Mouse (Mus musculus) liver, adult (tissue): ENCODE results near the gene Klhl22.

Source experiments
- GATA4 ChIP-seq: IDR thresholded peaks from 2 replicates; pipeline ENCODE4 v1.6.1; 2014; ENCODE audit warnings: mild to moderate bottlenecking, low read length; ENCODE audit not compliant: insufficient replicate concordance

The Klhl22 gene

DNA sequence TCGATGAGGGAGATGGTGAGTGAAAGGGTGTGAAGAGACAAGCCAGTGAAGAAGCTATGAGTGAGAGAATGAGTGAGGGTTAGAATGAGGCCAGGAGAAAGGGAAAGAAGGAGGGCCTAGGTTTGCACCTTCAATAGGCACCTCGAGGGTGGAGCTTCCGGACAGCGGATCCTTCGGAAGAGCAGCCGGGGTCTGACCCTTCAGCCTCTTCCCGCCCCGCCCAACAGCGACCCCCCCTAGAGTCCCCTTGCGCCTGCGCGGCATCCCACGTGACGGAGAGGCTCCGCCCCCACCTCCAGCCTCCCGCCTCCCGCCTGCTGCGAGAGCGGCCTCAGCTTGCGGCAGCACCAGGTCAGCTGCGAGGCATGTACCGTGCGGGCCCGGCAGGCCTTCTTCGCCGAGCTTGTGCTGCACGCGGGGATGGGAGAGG is at the start of gene Klhl22:
Gene Klhl22 (plus strand): TSS at position 275 of the 430 bp plus-strand sequence.
- no peak; the same call in 1 of the 2 replicates for TF ChIP-seq GATA4

- peak; percentile 44; the same call in 1 of the 2 replicates for TF ChIP-seq GATA4
Observed at GRCm38 (mm10) chr16:17717791-17718190, 41.6 kb upstream of the Klhl22 start.

GRCm38 (mm10) chr16:17721114-17721808 is 38.2 kb upstream of the Klhl22 start:
- no peak for TF ChIP-seq GATA4

DNA sequence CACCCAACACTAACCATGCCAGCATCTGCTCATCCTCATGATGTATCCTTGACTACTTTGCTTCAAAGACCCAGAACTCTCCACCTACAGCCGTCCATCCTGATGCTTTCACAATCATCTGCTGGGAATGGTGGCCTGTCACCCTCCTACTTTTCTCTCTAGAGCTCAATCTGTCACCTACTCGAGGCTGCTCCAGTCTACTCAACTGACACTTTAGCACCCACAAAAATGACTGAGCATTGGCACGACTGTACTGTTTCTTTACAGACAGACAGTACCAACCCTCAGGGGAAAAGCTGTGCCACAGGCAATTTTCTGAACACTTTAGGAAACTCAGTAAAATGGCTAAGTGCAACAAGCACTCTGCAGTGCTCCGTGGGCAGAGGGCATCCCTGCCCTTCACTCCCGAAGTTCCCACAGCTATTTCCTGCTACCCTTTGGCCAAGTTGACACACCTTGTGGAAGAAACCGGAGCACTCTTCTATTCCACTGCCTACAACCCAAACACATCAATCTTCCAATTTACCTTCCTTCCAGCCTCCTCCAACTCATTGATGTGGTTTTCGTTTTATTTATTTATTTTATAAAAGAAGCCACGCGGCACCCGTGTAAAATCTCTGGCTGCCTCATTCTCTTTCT is 37.5 kb upstream of the Klhl22 start:
- TF ChIP-seq GATA4, result no peak

GRCm38 (mm10) chr16:17722461-17723324 is 36.7 kb upstream of the Klhl22 start:
- TF ChIP-seq GATA4, result no peak

DNA sequence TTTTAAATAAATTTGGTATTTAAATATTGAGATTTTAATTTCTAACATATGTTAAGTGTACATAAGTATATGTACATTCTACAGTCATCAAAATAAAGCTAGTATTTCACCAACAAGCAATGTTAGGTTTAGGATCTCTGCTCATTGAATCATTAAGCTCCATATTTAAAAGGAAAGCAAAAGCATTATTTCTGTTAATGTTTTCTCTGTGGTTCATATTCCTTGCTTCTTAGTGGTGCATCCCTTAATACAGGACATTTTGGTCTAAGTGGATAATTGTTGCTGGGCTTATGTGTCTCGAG is 36.1 kb upstream of the Klhl22 start:
- TF ChIP-seq GATA4, result no peak

GRCm38 (mm10) chr16:17724448-17724847 is 35.0 kb upstream of the Klhl22 start:
- TF ChIP-seq GATA4, result no peak

DNA sequence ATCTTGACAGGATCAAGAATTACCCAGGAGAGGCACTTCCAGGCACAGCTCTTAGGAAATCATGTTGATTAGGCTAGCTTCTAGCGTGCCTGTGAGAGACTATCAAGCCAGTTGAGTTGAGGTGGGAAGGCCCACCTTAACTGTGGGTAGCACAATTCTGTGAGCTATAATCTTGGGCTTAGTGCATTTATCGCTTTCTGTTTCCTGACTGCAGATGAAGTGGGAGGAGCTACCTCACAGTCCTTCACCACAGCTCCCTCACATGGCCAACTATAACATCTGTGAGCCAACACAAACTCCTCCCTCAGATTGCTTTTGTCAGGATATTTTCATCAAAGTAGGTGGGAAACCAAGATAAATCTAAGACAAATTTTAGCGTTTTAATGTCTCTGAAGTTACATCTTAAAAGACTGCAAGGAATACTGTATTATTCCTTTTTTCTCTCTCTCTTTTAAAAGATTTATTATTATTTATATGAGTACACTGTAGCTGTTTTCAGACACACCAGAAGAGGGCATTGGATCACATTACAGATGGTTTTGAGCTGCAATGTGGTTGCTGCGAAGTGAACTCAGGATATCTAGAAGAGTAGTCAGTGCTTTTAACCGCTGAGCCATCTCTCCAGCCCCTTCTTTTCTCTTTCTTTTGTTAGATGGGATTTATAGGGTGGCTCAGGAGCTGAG is 32.1 kb upstream of the Klhl22 start:
- no peak for TF ChIP-seq GATA4

DNA sequence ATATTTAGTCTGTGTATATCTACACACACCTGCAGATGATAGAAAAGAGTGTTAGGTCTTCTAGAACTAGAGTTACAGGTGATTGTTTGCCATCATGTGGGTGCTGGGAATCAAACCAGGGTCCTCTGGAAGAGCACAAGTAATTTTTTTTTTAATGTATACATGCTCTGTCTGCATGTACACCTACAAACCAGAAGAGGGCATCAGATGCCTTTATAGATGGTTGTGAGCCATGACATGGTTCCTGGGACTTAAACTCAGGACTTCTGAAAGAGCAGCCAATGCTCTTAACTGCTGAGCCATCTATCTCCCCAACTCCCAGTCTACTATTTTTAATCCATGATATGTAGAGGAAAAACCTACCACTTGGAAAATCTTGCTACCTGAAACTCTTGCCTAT is 29.4 kb upstream of the Klhl22 start:
- no peak for TF ChIP-seq GATA4

- no peak for TF ChIP-seq GATA4
Observed at GRCm38 (mm10) chr16:17732021-17732420, 27.4 kb upstream of the Klhl22 start.

DNA sequence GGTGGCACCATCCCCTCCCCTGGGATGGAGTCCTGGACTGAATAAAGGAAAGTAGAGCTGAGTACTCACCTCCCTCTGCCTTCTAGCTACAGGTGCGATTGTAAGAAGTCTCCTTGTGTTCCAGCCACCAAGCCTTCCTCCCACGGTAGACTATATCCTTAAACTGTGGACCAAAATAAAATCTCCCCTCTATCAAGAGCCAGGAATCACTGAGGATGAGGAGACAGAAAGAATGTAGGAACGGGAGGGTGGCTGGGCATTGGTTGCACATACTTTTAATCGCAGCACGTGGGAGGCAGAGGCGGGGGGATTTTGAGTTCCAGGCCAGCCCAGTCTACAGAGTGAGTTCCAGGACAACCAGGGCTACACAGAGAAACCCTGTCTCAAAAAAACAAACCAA is 27.0 kb upstream of the Klhl22 start:
- TF ChIP-seq GATA4, result no peak

DNA sequence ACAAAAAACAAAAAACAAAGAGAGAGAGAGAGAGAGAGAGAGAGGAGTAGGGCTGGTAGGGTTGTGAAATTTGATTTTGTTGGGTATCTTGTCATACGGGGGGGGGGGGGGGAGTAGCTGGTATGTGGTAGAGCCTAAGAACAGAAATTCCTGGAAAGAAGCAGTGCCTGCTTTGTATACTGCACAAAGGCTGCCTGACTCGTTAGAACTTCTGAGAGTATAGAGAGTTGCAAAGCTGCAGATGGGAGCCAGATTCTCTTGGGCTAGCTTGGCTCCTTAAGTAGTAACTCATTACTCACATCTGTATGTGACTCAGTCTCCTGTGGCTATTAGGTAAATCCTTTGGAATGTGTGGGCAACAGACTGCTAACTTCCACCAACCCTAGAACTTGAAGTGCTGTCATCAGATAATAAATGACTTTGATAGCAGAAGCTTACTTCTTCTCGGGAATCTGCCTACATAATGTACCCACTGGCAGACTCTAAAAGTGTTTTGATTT is 26.5 kb upstream of the Klhl22 start, which contains the start of gene Med15:
Gene Med15 (minus strand): TSS at position 51 of the 500 bp plus-strand sequence.
- TF ChIP-seq GATA4, result no peak

GRCm38 (mm10) chr16:17733646-17734045 is 25.8 kb upstream of the Klhl22 start:
- no peak for TF ChIP-seq GATA4

DNA sequence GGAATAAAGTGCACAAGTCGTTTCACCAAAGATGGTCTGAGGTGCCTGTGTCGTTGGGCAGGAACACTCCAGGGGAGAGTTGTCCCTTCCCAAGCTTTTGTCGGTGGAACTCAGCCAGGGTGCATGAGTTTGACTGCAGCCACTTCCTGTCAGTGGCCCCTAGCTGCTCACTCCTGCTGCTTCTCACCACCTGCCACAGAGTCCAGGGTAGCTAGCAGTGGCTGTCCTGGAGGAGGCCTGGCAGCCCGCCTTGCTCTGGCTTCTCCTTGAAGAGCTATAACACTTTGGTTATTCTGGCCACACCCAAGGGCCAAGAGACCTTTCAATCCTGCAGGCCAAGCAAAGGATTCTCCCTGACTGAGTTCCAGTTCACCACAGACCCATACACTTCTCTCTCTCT is 23.3 kb upstream of the Klhl22 start:
- TF ChIP-seq GATA4, result no peak

DNA sequence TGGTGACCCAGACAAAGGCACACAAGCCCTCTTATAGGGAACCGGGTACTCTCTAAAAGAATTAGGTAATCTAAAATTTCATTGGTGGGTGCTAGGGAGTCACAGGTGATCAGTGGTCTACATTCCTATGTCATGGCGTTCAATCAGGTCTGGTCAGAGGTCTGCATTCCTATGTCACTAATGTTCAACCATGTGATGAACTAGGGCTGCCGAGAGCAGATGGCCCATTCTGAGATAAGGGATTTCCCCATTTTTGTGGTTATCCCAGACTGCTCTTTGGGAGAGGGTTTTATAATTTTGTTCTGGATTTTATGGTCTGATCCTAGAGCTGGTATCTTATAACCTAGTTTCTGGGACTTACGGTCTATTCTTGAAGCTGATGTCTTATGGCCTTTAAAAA is 19.3 kb upstream of the Klhl22 start:
- TF ChIP-seq GATA4, result no peak

DNA sequence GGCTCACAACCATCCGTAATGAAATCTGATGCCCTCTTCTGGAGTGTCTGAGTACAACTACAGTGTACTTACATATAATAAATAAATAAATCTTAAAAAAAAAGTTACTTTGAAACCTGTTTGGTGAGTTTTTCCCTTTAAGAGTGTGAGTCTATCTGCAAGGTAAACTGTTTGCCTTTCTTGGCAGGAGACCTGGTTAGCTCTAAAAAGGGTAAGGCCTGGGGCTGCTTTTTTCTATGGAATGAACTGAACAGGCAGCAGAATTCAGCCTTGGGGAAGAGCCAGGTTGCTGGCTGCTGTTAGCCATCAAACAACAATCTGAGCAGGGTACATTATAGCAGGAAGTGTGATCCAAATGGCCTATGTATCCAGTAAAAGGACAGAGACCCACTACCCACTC is 16.6 kb upstream of the Klhl22 start:
- TF ChIP-seq GATA4, result no peak

DNA sequence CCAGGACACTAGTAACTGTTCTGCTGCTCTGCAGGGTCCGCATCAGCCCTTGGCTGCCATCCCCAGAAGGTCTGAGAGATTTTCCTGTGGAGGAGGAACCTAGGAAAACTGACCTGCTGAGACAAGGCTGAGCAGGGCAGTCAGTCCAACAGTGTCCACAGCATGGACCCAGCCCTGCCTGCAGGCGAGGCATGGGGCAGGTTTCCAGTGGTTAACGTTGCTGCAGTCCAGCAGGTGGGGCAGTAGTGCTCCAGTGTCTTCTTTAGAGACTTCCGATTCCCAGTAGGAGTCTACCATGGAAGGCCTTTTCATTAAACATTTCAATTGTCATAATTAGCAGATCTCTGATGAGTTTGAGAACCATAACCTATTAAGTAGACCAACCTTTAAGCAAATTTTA is 16.1 kb upstream of the Klhl22 start:
- no peak for TF ChIP-seq GATA4
